Mouse (Mus musculus): ENCODE measurements around the gene Cdh23. TPM values are rescaled to one million over a fixed set of nuclear protein-coding genes. Genes with fewer than 3 reads are reported as not detected.
A peak's percentile ranks its signal among the peaks of the same experiment; 100 is the strongest.

Gene Cdh23
- polyA plus RNA-seq, 1 experiment from 2014 or later: 5.7 TPM

DNA sequence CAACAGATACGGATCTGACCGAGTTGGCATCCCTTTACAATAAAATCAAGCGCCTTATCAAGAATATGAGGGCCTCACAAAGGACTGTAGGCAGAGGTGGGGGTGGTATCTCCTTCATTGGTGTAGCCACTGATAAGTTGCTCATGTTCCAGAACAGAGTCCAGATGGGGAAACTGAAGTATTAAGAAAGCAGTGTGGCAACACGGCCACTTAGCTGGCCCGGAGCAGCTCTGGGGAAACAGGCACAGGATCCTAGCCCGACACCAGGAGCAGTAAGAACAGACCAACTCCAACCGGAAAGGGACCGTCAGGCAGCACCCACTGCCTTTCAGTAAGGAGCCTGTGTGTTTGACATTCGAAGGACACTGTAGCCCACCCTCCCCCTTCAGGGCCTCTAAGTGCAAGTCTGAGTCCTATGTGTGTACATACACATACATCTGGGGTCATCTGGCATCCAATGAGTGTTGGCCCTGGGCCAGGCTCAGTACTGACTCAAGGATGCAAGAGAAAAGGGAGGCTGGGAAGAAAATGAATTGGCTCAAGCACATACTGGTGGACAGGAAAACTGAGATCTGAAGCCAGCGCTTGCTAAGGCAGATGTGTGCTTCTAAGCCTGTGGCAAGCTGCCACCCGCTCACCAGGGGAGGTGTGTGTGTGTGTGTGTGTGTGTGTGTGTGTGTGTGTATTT is 367.2 kb downstream of the Cdh23 start:
- Histone ChIP-seq H3K36me3 (no peaks in the 10 kb centered on the region), H3K9me3 (no peaks in the 10 kb centered on the region), H3K27me3 (no peaks in the 10 kb centered on the region), H3K4me3 (replicated peaks) (no peak overlapping the region), H3K27ac (no peak overlapping the region), H3K4me2 (replicated peaks) (no peak overlapping the region), H3K9ac (replicated peaks) (no peak overlapping the region), H3K4me1 (replicated peaks) (no peaks in the 10 kb centered on the region)
- no peak for ATAC-seq
- 81% methylated on average over 11 of the region's 11 CpGs for WGBS

DNA sequence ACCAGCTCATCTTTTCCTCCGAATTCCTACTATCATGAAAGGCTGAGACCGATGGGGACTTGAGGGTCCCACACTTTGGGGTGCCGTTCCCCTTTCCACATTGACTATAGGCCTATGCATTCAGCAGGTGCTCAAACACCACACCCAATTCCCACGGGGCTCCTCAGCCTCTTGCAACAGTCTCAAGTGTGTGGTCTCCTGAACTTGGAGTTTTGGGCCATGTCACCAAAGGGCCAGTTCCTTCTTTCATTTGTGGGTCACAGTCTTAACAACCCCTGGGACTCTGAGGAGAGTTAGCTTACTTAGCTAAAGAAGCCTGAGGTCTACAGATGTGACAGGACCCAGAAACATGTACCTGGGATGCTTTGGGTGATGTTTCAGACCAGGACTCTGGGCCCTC is 380.1 kb downstream of the Cdh23 start:
- H3K27ac ChIP-seq: no peak overlapping the region
- no peaks in the 10 kb centered on the region for H3K36me3 ChIP-seq
- H3K27me3 ChIP-seq: no peaks in the 10 kb centered on the region
- H3K9ac ChIP-seq (replicated peaks): no peak overlapping the region
- 90% methylated on average over 4 of the region's 4 CpGs for WGBS
- no peaks in the 10 kb centered on the region for H3K9me3 ChIP-seq
- no peak overlapping the region for H3K4me2 ChIP-seq (replicated peaks)
- H3K4me3 ChIP-seq (replicated peaks): no peak overlapping the region
- no peak for ATAC-seq
- H3K4me1 ChIP-seq (replicated peaks): no peaks in the 10 kb centered on the region

DNA sequence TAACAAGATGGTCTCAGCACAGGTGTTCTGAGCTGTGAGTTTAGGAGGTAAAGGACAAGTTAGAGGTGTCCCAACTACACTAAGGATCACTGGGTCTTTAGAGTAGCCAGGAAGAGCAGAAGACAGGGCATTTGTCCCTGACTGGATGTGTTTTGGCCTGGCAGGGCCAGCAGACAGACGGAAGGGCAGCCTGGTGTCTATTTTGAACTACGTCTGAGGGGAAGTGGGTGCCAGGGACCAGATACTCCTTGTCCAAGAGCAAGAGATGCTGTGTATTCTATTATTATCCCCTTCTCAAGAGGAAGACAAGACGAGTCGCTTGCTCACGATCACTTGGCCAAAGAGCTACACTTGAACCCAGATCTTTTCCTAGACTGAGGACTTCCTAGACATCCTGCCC is 382.7 kb downstream of the Cdh23 start:
- Histone ChIP-seq H3K36me3 (no peaks in the 10 kb centered on the region), H3K9ac (replicated peaks) (no peak overlapping the region), H3K4me3 (replicated peaks) (no peak overlapping the region), H3K9me3 (no peaks in the 10 kb centered on the region), H3K27ac (no peak overlapping the region), H3K4me2 (replicated peaks) (no peak overlapping the region), H3K4me1 (replicated peaks) (no peaks in the 10 kb centered on the region), H3K27me3 (no peaks in the 10 kb centered on the region)
- 93% methylated on average over 5 of the region's 5 CpGs for WGBS
- ATAC-seq: no peak

DNA sequence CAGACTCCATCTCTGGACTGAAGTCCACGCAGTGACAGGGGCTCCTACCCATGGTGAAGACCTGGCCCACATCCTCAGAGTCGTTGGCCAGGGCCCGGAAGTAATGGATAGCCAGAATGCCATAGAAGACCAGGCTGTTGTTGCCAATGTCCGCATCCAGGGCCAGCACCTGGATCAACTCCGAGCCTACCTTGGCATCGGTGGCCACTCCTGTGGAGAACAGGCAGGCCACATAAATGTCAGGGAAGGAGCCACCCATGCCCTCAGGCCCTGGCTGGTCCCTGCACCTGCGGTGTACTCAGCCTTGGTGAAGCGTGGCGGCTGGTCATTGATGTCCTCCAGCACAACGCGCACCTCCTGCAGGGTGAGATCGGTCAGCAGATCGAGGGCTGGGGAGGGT is 385.7 kb downstream of the Cdh23 start:
- Histone ChIP-seq H3K27ac (no peak overlapping the region), H3K4me3 (replicated peaks) (no peak overlapping the region), H3K36me3 (no peaks in the 10 kb centered on the region), H3K9ac (replicated peaks) (no peak overlapping the region), H3K4me1 (replicated peaks) (no peaks in the 10 kb centered on the region), H3K9me3 (no peaks in the 10 kb centered on the region), H3K4me2 (replicated peaks) (no peak overlapping the region), H3K27me3 (no peaks in the 10 kb centered on the region)
- ATAC-seq: no peak
- WGBS: 92% methylated on average over 13 of the region's 13 CpGs

DNA sequence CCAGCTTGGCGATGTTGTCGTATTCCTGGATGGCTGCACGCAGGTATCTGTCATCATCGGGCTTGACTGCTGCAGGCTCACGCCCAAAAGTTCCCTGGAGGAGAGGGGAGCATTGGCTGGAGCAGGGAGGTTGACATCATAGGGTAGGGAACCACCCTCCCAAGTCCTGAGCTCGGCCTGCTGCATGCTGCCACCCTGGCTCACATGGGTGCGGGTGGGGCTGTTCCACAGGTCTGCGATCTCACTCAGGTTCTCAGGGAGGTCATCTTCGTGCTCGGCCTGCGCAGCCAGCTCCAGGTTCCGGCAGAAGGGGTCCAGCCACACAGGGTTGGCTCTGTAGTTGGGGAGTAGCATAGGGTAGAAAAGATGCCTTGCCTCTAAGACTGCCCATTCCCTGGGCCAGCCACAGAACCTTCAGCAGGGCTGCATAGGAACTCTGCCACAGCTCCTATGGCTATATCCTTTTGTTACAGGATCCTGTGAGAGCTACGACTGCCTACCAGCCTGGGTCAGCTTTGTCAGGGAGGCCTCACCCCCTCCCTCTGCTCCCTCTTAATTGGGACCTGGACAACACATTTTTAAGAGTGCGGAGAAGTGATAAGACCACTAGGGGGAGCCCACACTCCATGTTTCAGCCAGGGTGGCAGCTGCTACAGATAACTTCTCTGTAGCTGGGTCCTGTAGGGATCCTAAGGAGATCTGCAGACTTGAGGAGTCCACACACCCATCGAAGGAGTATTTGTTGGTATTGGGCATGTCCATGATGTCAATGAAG is 391.2 kb downstream of the Cdh23 start:
- Histone ChIP-seq H3K9ac (replicated peaks) (no peak overlapping the region), H3K4me2 (replicated peaks) (no peak overlapping the region), H3K9me3 (no peaks in the 10 kb centered on the region), H3K27me3 (no peaks in the 10 kb centered on the region), H3K4me1 (replicated peaks) (0 out of 2 replicates have a peak, but pooled peaks cover 2% of the 10 kb centered on the region), H3K36me3 (peaks cover 34% of the 10 kb centered on the region), H3K4me3 (replicated peaks) (no peak overlapping the region), H3K27ac (0 out of 2 replicates have a peak overlapping the region, but pooled peaks have one; percentile 1)
- WGBS: 68% methylated on average over 15 of the region's 15 CpGs
- ATAC-seq: peak; percentile 88

DNA sequence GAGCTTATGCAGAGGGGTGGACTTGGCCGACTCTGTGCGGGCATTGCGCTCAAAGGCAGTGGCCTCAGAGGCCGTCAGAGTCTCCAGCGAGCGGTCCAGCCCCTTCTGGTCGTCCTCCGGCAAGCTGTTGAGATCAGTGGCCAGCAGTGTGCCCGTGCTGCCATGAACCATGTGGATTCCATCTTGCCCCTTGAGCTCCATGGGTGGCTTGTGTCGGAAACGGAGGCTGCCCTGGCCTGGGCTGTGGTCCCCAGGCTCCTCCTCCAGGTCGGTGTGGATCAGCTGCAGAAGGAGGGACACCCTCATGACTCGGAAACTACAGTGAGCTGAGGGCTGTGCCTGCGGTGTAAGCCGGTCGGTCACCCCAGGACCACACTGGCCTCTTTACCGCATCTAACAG is 392.9 kb downstream of the Cdh23 start:
- Histone ChIP-seq H3K36me3 (peaks cover 50% of the 10 kb centered on the region), H3K9ac (replicated peaks) (no peak overlapping the region), H3K4me2 (replicated peaks) (no peak overlapping the region), H3K4me3 (replicated peaks) (no peak overlapping the region), H3K27ac (no peak overlapping the region), H3K4me1 (replicated peaks) (0 out of 2 replicates have a peak, but pooled peaks cover 2% of the 10 kb centered on the region), H3K9me3 (no peaks in the 10 kb centered on the region), H3K27me3 (no peaks in the 10 kb centered on the region)
- 87% methylated on average over 17 of the region's 17 CpGs for WGBS
- no peak for ATAC-seq

DNA sequence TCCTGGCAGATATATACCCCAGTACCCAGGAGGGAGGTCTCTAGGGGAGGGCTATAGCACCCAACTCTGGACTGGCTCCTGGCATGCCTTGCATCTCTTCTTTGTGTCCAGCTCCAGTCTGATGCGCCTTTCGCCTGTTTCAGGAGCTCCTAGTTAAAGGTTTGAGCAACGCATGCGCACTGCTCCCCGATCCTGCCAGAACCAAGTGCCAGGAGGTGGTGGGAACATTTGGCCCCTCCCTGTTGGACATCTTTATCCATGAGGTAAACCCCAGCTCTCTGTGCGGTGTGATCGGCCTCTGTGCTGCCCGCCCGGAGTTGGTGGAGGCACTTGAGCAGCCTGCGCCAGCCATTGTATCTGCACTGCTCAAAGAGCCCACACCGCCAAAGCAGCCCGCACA is 396.7 kb downstream of the Cdh23 start:
- H3K9me3 ChIP-seq: no peaks in the 10 kb centered on the region
- H3K36me3 ChIP-seq: peaks cover 82% of the 10 kb centered on the region
- no peak for ATAC-seq
- no peaks in the 10 kb centered on the region for H3K27me3 ChIP-seq
- no peak overlapping the region for H3K27ac ChIP-seq
- H3K4me3 ChIP-seq (replicated peaks): no peak overlapping the region
- H3K4me1 ChIP-seq (replicated peaks): no peaks in the 10 kb centered on the region
- no peak overlapping the region for H3K4me2 ChIP-seq (replicated peaks)
- WGBS: 93% methylated on average over 12 of the region's 12 CpGs
- no peak overlapping the region for H3K9ac ChIP-seq (replicated peaks)

DNA sequence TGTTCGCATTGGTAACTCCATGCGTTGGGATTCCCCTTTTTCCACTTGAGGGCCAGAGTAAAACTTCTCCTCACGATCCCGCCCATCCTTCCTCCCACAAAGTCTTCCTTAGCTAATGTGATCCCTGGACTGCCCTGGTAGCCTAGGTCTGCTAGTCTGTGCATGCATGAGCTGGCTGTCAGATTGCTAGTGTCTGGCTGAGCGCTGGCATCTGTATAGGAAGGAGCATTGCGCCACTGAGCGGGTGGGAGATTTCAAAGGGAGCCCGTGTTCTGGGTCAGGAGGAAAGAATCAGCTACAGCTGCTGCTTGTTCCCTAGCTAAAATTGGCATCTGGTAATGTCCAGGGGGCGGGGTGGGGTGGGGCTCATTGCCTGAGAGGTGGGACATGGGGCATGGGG is 400.3 kb downstream of the Cdh23 start:
- 85% methylated on average over 9 of the region's 9 CpGs for WGBS
- peaks cover 89% of the 10 kb centered on the region for H3K36me3 ChIP-seq

DNA sequence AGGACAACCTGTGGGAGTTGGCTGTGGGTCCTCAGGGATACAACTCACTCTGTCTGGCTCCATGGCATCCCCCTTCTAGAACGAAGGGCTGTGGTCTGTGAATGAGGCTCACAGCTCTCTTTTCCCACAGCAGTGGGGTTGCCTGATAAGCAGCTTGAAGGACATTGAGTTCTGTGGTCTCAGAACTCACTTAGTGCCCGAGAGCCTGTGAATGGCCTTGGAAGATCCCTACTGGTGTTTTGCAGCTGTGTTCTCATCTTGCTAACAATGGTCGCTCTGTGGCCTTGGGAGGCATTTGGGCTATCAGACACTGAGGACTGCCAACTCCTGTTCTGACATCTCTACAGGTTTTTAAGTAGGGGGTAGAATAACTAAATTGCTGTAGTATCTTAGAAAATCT is 400.9 kb downstream of the Cdh23 start:
- H3K36me3 ChIP-seq: peaks cover 83% of the 10 kb centered on the region
- no peak overlapping the region for H3K9ac ChIP-seq (replicated peaks)
- H3K4me3 ChIP-seq (replicated peaks): no peak overlapping the region
- no peak overlapping the region for H3K27ac ChIP-seq
- WGBS: 96% methylated on average over 3 of the region's 3 CpGs
- H3K27me3 ChIP-seq: no peaks in the 10 kb centered on the region
- no peaks in the 10 kb centered on the region for H3K9me3 ChIP-seq
- ATAC-seq: no peak
- H3K4me1 ChIP-seq (replicated peaks): peaks cover 2% of the 10 kb centered on the region
- H3K4me2 ChIP-seq (replicated peaks): no peak overlapping the region

More for the DNA sequence above, 400.3 kb downstream of the Cdh23 start:
- H3K27me3 ChIP-seq: no peaks in the 10 kb centered on the region
- no peaks in the 10 kb centered on the region for H3K4me1 ChIP-seq (replicated peaks)
- H3K27ac ChIP-seq: no peak overlapping the region
- no peaks in the 10 kb centered on the region for H3K9me3 ChIP-seq
- H3K4me3 ChIP-seq (replicated peaks): no peak overlapping the region
- ATAC-seq: no peak
- no peak overlapping the region for H3K4me2 ChIP-seq (replicated peaks)
- no peak overlapping the region for H3K9ac ChIP-seq (replicated peaks)

DNA sequence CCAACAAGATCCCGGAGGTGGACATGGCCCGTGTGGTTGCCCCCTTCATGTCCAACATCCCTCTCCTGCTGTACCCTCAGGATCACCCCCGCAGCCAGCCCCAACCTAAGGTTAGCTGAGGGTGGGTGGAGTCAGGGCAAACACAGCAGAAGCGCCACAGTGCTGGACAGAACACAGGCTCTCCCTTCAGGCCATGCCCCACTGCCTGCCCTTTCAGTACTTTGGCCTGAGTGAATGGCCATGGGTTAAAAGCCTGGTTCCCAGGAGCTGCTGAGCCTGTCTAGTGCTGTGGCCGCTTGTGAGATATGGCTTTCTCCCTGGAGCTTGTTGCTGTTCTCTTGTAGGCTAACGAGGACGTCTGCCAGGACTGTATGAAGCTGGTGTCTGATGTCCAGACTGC is 401.7 kb downstream of the Cdh23 start:
- no peak overlapping the region for H3K4me3 ChIP-seq (replicated peaks)
- no peaks in the 10 kb centered on the region for H3K27me3 ChIP-seq
- no peak overlapping the region for H3K27ac ChIP-seq
- WGBS: 81% methylated on average over 7 of the region's 7 CpGs
- no peaks in the 10 kb centered on the region for H3K9me3 ChIP-seq
- ATAC-seq: no peak
- no peak overlapping the region for H3K4me2 ChIP-seq (replicated peaks)
- H3K9ac ChIP-seq (replicated peaks): no peak overlapping the region
- H3K4me1 ChIP-seq (replicated peaks): peaks cover 10% of the 10 kb centered on the region
- H3K36me3 ChIP-seq: peaks cover 75% of the 10 kb centered on the region

DNA sequence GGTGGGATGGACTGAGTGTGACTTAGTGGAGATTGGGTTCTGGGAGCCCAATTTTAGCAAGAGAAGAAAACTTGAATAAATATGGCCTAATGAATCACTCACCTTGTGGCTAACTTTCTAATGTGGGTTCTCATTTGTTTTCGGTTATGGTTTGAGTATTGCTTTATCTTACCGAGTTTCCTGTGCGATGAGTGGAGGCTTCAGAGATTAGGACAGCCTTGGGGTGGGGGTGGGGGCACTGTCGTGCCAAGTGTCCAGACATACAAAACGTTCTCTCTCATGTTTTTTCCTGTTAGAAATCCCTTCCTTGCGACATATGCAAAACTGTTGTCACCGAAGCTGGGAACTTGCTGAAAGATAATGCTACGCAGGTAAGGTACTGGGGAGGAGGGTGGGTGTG is 404.1 kb downstream of the Cdh23 start:
- Histone ChIP-seq H3K36me3 (peaks cover 54% of the 10 kb centered on the region), H3K27ac (no peak overlapping the region), H3K9ac (replicated peaks) (no peak overlapping the region), H3K4me2 (replicated peaks) (no peak overlapping the region), H3K4me1 (replicated peaks) (peaks cover 24% of the 10 kb centered on the region), H3K4me3 (replicated peaks) (no peak overlapping the region), H3K9me3 (no peaks in the 10 kb centered on the region), H3K27me3 (no peaks in the 10 kb centered on the region)
- no peak for ATAC-seq
- 93% methylated on average over 8 of the region's 8 CpGs for WGBS

DNA sequence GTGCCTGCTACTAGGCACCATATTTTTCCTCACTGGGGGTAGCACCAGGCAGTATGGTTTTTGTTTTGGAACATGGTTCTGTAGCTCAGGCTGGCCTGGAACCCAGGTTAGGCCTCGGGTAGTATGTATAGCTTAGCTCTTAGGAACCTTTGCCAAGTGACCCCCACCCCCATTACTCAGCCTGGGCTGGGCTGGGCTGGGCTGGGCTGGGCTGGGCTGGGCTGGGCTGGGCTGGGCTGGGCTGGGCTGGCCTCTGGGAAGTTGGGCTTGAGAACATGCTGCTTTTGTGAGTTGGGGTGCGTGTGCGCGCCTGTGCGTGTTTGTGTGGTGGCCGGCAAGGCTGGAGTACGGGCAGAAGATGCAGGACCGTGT is 405.6 kb downstream of the Cdh23 start:
- 86% methylated on average over 8 of the region's 8 CpGs for WGBS
- ATAC-seq: no peak

More for the DNA sequence above, 405.6 kb downstream of the Cdh23 start:
- Histone ChIP-seq H3K9ac (replicated peaks) (no peak overlapping the region), H3K4me3 (replicated peaks) (no peak overlapping the region), H3K4me1 (replicated peaks) (peaks cover 39% of the 10 kb centered on the region), H3K9me3 (no peaks in the 10 kb centered on the region), H3K4me2 (replicated peaks) (no peak overlapping the region), H3K36me3 (peaks cover 42% of the 10 kb centered on the region), H3K27me3 (no peaks in the 10 kb centered on the region), H3K27ac (no peak overlapping the region)
